Mouse (Mus musculus): ENCODE data around the gene Acsl5. TPM values are rescaled to one million over a fixed set of nuclear protein-coding genes. Genes with fewer than 3 reads are reported as not detected.

The Acsl5 gene
- polyA plus RNA-seq, 1 experiment = 10.5 TPM

- Histone ChIP-seq H3K4me1 (ENCODE audit: control insufficient read depth, insufficient read depth, insufficient read length) (no peaks in the 10 kb centered on the region), H3K27me3 (ENCODE audit: control insufficient read depth, insufficient read depth, low read length) (no peaks in the 10 kb centered on the region), H3K4me3 (ENCODE audit: extremely low read depth, insufficient read depth, insufficient read length) (no peak overlapping the region), H3K27ac (ENCODE audit: insufficient read depth, low read length) (no peak overlapping the region), H3K36me3 (ENCODE audit: control insufficient read depth, insufficient read depth, low read length) (peaks cover 39% of the 10 kb centered on the region)
- DNase-seq (ENCODE audit: low read depth in 1 of 2, low spot score in 2 of 2) = no peak
- WGBS = 37% methylated on average over 4 of the region's 4 CpGs
- no peak for TF ChIP-seq CTCF (IDR thresholded peaks at IDR 0.05; ENCODE audit: extremely low read depth, insufficient read depth, insufficient read length, insufficient replicate concordance)
Measured at GRCm38 (mm10) chr19:55293175-55293574, 41.4 kb downstream of the Acsl5 start.

GRCm38 (mm10) chr19:55295075-55295474, 43.3 kb downstream of the Acsl5 start:
- WGBS = 82% methylated on average over 9 of the region's 9 CpGs
- Histone ChIP-seq H3K4me1 (ENCODE audit: control insufficient read depth, insufficient read depth, insufficient read length) (no peaks in the 10 kb centered on the region), H3K36me3 (ENCODE audit: control insufficient read depth, insufficient read depth, low read length) (peaks cover 32% of the 10 kb centered on the region), H3K27ac (ENCODE audit: insufficient read depth, low read length) (no peak overlapping the region), H3K4me3 (ENCODE audit: extremely low read depth, insufficient read depth, insufficient read length) (no peak overlapping the region), H3K27me3 (ENCODE audit: control insufficient read depth, insufficient read depth, low read length) (no peaks in the 10 kb centered on the region)
- no peak for DNase-seq (ENCODE audit: low read depth in 1 of 2, low spot score in 2 of 2)
- no peak for TF ChIP-seq POLR2A (IDR thresholded peaks at IDR 0.05; ENCODE audit: low read depth, low read length)
- TF ChIP-seq CTCF (IDR thresholded peaks at IDR 0.05; ENCODE audit: extremely low read depth, insufficient read depth, insufficient read length, insufficient replicate concordance) = no peak

- TF ChIP-seq CTCF (IDR thresholded peaks at IDR 0.05; ENCODE audit: extremely low read depth, insufficient read depth, insufficient read length, insufficient replicate concordance) (no peak), POLR2A (IDR thresholded peaks at IDR 0.05; ENCODE audit: low read depth, low read length) (no peak)
- H3K4me1 ChIP-seq (ENCODE audit: control insufficient read depth, insufficient read depth, insufficient read length) = no peaks in the 10 kb centered on the region
- WGBS = 80% methylated on average over 3 of the region's 3 CpGs
Measured at GRCm38 (mm10) chr19:55295556-55295955, 43.8 kb downstream of the Acsl5 start.

GRCm38 (mm10) chr19:55296301-55296700, 44.6 kb downstream of the Acsl5 start:
- Histone ChIP-seq H3K27me3 (ENCODE audit: control insufficient read depth, insufficient read depth, low read length) (no peaks in the 10 kb centered on the region), H3K36me3 (ENCODE audit: control insufficient read depth, insufficient read depth, low read length) (peaks cover 29% of the 10 kb centered on the region), H3K4me3 (ENCODE audit: extremely low read depth, insufficient read depth, insufficient read length) (no peak overlapping the region), H3K27ac (ENCODE audit: insufficient read depth, low read length) (no peak overlapping the region), H3K4me1 (ENCODE audit: control insufficient read depth, insufficient read depth, insufficient read length) (no peaks in the 10 kb centered on the region)
- TF ChIP-seq POLR2A (IDR thresholded peaks at IDR 0.05; ENCODE audit: low read depth, low read length) = no peak
- no peak for TF ChIP-seq CTCF (IDR thresholded peaks at IDR 0.05; ENCODE audit: extremely low read depth, insufficient read depth, insufficient read length, insufficient replicate concordance)
- no peak for DNase-seq (ENCODE audit: low read depth in 1 of 2, low spot score in 2 of 2)
- 89% methylated on average over 2 of the region's 2 CpGs for WGBS

More at GRCm38 (mm10) chr19:55295556-55295955, 43.8 kb downstream of the Acsl5 start:
- DNase-seq (ENCODE audit: low read depth in 1 of 2, low spot score in 2 of 2) = no peak
- Histone ChIP-seq H3K27ac (ENCODE audit: insufficient read depth, low read length) (no peak overlapping the region), H3K4me3 (ENCODE audit: extremely low read depth, insufficient read depth, insufficient read length) (no peak overlapping the region), H3K36me3 (ENCODE audit: control insufficient read depth, insufficient read depth, low read length) (peaks cover 30% of the 10 kb centered on the region), H3K27me3 (ENCODE audit: control insufficient read depth, insufficient read depth, low read length) (no peaks in the 10 kb centered on the region)

GRCm38 (mm10) chr19:55297489-55297888, 45.8 kb downstream of the Acsl5 start:
- Histone ChIP-seq H3K4me1 (ENCODE audit: control insufficient read depth, insufficient read depth, insufficient read length) (no peaks in the 10 kb centered on the region), H3K27me3 (ENCODE audit: control insufficient read depth, insufficient read depth, low read length) (no peaks in the 10 kb centered on the region), H3K4me3 (ENCODE audit: extremely low read depth, insufficient read depth, insufficient read length) (no peak overlapping the region), H3K27ac (ENCODE audit: insufficient read depth, low read length) (no peak overlapping the region), H3K36me3 (ENCODE audit: control insufficient read depth, insufficient read depth, low read length) (peaks cover 30% of the 10 kb centered on the region)
- TF ChIP-seq POLR2A (IDR thresholded peaks at IDR 0.05; ENCODE audit: low read depth, low read length) (no peak), CTCF (IDR thresholded peaks at IDR 0.05; ENCODE audit: extremely low read depth, insufficient read depth, insufficient read length, insufficient replicate concordance) (no peak)
- no peak for DNase-seq (ENCODE audit: low read depth in 1 of 2, low spot score in 2 of 2)
- WGBS = 99% methylated on average over 2 of the region's 2 CpGs

- H3K27ac ChIP-seq (ENCODE audit: insufficient read depth, low read length) = no peak overlapping the region
- DNase-seq (ENCODE audit: low read depth in 1 of 2, low spot score in 2 of 2) = no peak
- no peak overlapping the region for H3K4me3 ChIP-seq (ENCODE audit: extremely low read depth, insufficient read depth, insufficient read length)
- H3K36me3 ChIP-seq (ENCODE audit: control insufficient read depth, insufficient read depth, low read length) = peaks cover 33% of the 10 kb centered on the region
- 87% methylated on average over 5 of the region's 5 CpGs for WGBS
- H3K4me1 ChIP-seq (ENCODE audit: control insufficient read depth, insufficient read depth, insufficient read length) = no peaks in the 10 kb centered on the region
- no peaks in the 10 kb centered on the region for H3K27me3 ChIP-seq (ENCODE audit: control insufficient read depth, insufficient read depth, low read length)
- no peak for TF ChIP-seq POLR2A (IDR thresholded peaks at IDR 0.05; ENCODE audit: low read depth, low read length)
- TF ChIP-seq CTCF (IDR thresholded peaks at IDR 0.05; ENCODE audit: extremely low read depth, insufficient read depth, insufficient read length, insufficient replicate concordance) = no peak
Measured at GRCm38 (mm10) chr19:55297961-55298360, 46.2 kb downstream of the Acsl5 start.

- H3K27ac ChIP-seq (ENCODE audit: insufficient read depth, low read length) = no peak overlapping the region
- WGBS = 93% methylated on average over 1 of the region's 1 CpGs
- H3K36me3 ChIP-seq (ENCODE audit: control insufficient read depth, insufficient read depth, low read length) = peaks cover 36% of the 10 kb centered on the region
- no peaks in the 10 kb centered on the region for H3K27me3 ChIP-seq (ENCODE audit: control insufficient read depth, insufficient read depth, low read length)
- H3K4me1 ChIP-seq (ENCODE audit: control insufficient read depth, insufficient read depth, insufficient read length) = no peaks in the 10 kb centered on the region
- no peak overlapping the region for H3K4me3 ChIP-seq (ENCODE audit: extremely low read depth, insufficient read depth, insufficient read length)
- no peak for TF ChIP-seq CTCF (IDR thresholded peaks at IDR 0.05; ENCODE audit: extremely low read depth, insufficient read depth, insufficient read length, insufficient replicate concordance)
- DNase-seq (ENCODE audit: low read depth in 1 of 2, low spot score in 2 of 2) = no peak
Measured at GRCm38 (mm10) chr19:55299378-55299777, 47.6 kb downstream of the Acsl5 start.
